Mouse (Mus musculus) natural killer cell, adult 2 months (primary cell): ENCODE measurements at regions not wholly inside any gene's neighbourhood (a gene's known extent, or its start where the extent isn't known, plus 50 kb on each side); places are given as distances from the start of the nearest gene placed in this dataset.

Experiments
- DNase-seq, 2 experiments: peaks; one replicate each; pipeline ENCODE4 v3.0.0; 2022; ENCODE audit warnings: low spot score in 2 of 2

- no peak for DNase-seq
Measured at GRCm38 (mm10) chr10:42131798-42132197, 113.6 kb upstream of the Armc2 start.

GRCm38 (mm10) chr10:42131298-42131697 is 113.1 kb upstream of the Armc2 start:
- no peak for DNase-seq

DNA sequence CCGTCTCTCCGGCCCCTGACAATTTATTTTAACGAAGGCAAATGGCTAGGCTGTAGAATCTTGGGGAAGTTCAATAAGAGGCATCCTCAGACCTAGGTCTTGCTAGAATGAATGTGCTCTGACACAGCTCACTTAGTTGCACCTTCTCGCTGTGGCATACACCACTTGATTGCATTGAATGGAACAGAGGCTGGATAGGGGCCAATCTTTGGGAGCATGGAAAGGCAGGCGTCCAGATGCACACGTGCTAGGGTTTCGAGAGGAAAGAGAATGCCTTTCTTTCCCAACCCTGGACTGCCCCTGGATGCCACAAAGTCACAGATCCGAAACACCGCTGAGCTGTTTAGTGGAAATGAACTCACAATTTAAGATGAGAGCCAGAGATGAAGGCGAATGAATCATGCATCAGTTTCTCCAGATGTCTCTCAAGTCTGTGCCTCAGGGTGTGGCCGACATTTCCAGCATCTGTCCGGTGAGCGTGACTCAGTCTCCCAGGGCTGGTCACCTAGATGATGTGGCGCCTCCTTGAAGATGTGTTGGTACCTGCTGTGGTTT is 109.7 kb upstream of the Armc2 start:
- no peak for DNase-seq

- no peak for DNase-seq
Measured at GRCm38 (mm10) chr10:42126816-42127215, 108.6 kb upstream of the Armc2 start.

DNA sequence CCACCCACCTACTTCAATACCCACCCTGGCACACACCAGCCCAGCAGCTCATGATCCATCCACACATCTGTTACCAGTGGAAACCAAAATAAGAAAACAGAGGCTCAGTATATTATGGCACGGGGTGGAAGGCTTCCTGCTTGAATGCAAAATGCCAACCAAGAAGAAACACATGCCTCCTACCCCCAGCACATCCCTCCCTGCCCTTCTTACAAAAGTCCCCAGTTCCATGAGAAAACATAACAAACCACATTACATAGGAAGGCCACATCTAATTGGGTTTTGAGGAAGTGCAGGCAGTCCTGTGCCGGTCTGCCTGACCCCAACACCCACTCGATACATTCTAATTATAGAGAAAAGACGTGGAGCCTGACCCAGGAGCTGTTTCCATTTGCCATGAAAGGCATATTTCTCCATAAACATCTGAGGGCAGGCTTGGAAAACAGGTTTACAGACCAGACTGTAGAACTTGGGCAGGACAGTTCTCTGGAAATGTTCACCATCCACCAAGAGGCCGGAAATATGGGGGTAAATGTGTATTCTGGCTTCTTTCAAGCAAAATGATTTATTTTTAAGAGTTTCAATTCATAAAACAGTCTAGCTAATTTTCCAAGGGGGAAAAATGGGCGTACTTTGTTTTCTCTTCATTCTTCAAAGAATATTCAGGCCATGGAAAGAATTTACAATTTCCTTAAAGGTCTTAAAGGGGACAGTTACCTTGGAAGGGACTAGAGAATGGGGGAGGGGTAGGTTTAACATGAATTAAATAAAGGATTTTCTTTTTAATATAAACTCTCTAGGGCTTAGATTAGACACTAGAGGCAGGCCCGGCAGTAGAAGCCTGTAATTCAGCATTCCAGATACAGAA is 104.8 kb upstream of the Armc2 start:
- DNase-seq: no peak

DNA sequence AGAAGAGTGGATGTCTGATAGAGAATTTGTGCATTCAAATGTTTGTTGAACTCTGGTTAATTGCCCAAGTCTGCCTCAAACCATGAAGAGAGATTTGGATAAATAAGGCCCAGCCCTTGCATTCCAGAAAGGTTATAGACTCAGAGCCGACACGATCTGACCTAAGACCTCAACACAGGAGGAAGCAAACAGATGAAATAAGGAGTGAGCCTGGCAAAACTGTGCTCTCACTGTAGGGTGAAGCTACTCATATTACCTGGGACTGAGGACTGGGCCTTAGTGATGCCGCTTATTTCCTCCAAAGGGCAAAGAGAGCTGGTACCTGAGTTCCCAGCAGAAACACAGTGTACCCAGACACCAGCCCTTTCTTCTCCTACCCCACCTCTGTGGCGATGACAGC is 103.7 kb upstream of the Armc2 start:
- no peak for DNase-seq

- DNase-seq: no peak
Measured at GRCm38 (mm10) chr10:42119326-42119725, 101.1 kb upstream of the Armc2 start.

DNA sequence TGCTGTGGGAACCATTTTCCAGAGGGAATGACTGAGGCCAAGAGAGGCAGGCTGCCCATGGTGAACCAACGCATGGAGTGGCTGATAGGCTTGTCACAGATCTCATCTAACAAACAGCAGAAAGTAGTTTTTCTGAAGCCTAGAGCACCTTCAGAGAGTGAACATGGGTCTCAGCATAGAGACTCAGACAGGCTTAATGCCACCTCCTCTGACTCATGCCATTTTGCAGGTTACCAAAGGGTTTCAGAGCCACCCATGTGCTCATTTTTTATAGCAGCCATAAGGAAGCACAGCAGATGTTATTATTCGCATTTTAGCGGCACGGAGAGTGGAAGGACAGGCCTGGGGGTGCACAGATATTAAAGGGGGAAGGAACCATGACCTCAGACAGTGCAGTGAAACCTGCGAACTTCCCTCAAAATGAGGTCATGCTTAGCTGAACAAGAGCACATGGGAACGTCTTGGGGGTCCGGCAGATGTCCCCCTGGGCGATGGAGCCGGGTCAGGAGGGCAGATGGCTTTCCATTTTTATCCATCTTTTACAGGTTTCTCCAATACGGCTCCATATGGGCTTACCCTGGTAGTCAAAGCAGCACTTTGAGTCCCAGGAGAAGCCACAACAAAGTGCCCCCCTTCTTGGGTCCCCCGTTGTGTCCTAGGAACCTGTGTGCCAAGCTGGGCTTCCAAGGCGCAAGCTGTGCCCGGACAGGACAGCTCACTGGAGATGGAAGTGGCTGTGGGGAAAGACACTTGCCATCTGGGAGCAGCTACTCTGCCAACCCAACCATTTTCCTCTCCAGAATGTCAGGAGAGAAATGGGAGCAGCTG is 100.3 kb upstream of the Armc2 start:
- DNase-seq: no peak

DNA sequence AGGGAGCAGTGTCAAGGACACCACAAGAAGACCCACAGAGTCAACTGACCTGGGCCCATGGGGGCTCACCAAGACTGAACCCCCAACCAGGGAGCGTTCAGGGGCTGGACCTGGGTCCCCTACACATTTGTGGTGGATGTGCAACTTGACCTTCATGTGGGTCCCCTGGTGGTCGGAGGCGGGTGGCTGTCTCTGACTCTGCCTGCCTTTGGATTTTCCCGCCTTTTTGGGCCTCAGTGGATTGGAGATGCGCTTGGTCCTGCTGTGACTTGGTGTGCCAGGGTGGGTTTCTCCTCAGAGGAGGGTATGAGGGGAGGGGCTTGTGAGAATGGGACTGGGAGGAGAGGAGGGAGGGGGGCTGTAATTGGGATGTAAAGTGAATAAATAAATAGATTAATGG is 99.3 kb upstream of the Armc2 start:
- DNase-seq: no peak

DNA sequence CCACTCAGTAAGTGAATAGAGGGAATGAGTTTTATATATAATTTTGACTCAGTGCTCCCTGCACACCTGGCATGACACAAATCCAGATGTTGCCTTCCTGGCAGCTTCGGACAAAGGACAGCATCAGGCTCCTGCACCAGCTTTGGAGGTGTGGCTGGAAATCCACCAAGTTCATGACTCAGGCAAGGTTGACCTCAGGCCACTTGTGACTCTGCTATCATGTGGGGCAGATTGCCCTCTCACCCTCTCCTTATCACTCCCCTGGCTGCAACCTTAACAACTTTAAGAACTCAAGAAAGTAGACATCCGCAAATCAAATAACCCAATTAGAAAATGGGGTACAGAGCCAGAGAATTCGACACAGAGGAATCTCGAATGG is 97.7 kb upstream of the Armc2 start:
- DNase-seq: no peak

GRCm38 (mm10) chr10:42115224-42115919 is 97.1 kb upstream of the Armc2 start:
- no peak for DNase-seq

- no peak for DNase-seq
Measured at GRCm38 (mm10) chr10:42110704-42111103, 92.5 kb upstream of the Armc2 start.

DNA sequence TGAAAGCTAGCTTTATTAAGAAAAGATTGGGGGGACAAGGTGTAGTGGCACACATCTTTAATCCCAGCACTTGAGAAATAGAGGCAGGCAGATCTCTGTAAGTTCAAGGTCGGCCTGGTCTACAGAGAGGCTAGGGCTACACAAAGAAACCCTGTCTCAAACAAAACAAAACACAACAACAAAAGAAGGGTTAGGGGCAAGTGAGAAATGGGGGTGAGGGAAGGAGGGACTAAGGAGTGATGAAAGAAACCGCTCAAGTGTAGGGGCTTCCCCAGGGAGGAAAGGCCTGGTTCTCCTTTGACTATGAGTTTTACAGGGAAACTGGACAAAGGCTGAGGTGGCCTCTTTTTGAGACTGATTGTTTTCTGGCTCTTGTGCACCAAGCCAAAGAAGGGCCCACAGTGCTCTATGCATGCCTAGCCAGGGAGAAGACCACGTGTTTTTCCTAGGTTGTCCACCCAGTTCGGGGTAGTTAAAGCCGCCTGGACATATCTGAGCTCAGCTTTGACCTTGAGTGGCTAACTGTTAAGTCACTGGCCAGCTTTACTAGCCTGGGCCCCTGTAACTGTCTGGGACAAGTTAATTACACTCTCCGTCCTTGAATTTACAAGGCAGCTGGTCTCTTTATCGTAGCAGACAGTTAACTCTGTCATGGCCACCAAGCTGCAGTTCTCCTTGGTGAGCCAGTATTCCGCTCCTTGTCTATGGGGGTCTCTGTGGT is 90.2 kb upstream of the Armc2 start:
- DNase-seq: no peak

GRCm38 (mm10) chr10:42107437-42108293 is 89.4 kb upstream of the Armc2 start:
- no peak for DNase-seq

DNA sequence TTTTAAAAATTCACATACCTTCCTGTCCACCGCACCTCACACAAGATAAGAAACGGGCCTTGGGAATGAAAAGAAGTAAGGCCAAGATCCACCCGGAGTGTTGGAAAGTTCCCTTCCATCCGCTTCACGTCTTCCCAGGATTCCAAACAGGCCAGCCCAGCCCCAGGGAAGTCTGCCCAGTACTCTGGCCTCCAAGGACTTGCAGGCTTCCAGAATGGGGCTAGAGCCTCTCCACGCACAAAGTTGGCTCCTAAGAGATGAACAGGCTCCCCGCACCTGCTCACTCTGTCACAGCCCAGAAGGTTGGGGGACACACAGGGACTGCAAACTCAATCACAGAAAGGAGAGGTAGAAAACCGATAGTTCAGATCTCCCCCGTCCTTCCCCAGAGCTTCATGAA is 88.4 kb upstream of the Armc2 start:
- no peak for DNase-seq

GRCm38 (mm10) chr10:42105083-42105482 is 86.8 kb upstream of the Armc2 start:
- no peak for DNase-seq

DNA sequence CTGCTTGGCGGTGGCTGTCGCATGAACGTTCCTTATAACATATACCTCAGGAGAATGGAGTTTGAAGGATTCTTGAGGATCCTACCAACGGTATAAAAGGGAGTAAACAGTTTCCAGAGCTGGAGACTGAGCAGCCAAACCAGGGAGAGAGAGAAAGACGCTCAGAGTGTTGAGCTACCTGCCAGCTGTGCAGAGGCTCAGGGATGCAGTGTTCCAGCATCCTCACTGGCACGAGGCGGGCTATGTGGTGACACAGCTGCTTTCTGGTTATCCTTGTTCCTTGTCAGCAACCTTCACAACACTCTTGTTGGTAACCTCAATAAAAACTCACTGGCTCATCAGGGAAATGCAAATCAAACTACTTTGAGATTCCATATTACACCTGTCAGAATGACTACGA is 84.1 kb upstream of the Armc2 start:
- DNase-seq: no peak

DNA sequence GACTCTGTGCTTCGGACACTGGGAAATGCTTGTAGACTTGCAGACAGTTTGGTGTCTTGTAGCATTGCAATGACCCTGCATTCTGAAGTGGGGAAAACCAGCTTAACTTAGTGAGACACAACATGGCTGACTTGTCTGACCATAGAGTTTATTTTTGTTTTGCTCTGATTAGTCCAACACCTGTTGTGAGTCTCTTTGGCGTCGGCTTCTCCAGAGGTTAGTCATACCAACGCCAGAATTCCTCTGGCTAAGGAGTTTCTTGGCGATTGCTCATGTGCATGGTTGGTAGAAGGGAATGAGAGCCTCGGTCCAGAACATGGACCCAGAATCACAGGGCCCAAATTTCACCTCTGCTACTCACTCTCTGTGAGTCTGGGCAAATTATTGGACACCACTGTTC is 82.9 kb upstream of the Armc2 start:
- no peak for DNase-seq

- DNase-seq: no peak
Measured at GRCm38 (mm10) chr10:42096924-42097323, 78.7 kb upstream of the Armc2 start.

GRCm38 (mm10) chr10:42095986-42096385 is 77.7 kb upstream of the Armc2 start:
- no peak for DNase-seq
